29 mouse cellular contexts compared by ENCODE assay signal in the genomic region with DNA sequence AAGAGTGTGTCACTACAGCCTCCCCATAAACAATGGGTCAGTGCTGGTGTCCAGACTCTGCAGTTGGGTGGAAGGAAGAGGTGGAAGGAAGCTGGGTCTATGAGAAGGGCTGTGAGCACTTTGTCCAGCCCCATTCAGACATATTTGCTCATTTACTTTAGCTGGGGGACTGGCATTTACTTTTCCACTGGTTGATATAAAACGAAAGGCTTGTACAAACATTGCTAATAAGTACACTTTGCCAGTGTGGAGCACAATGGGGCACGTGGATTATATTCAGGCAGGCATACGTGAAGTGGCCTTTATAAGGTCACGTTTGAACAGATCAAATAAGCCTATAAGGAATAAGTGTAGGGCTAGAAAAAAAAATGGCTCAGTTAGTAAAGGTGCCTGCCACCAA. TPM values are rescaled to one million over a fixed set of nuclear protein-coding genes. Genes with fewer than 3 reads are reported as not detected.
A peak's percentile ranks its signal among the peaks of the same experiment; 100 is the strongest.
DNase-seq lines count a peak whose midpoint lies in the region; ATAC-seq and TF ChIP-seq lines count a peak whose summit lies in the region.
"Had no signal": no experiment of that assay in that cellular context is flagged by ENCODE, and none has a peak within 500 bp of the region (broad histone marks: within the 10 kb centered on the region; RNA-seq: fewer than 3 reads in every experiment).

No protein-coding gene starts in this region.

- H3K4me3 ChIP-seq in midbrain, embryonic 13.5 days (replicated peaks): no peak overlapping the region
- no peak overlapping the region for H3K4me3 ChIP-seq in midbrain, embryonic 10.5 days
- no peak overlapping the region for H3K4me3 ChIP-seq in lung, embryonic 16.5 days (ENCODE audit: low read length)
- H3K4me3 ChIP-seq in midbrain, embryonic 15.5 days: no peak overlapping the region
- no peak overlapping the region for H3K4me3 ChIP-seq in stomach, postnatal 0 days (ENCODE audit: low read depth, low read length)
- H3K4me3 ChIP-seq: heart, adult 2 months; heart, embryonic 12.5 days; hindbrain, embryonic 15.5 days; limb, embryonic 13.5 days; midbrain, embryonic 12.5 days; myocyte; neural tube, embryonic 13.5 days had no signal

- peak; percentile 72; the same call in 1 of the 2 replicates for ATAC-seq in midbrain, embryonic 13.5 days
- peak; percentile 92 for ATAC-seq in lung, embryonic 16.5 days (ENCODE audit: low read depth)
- peak; percentile 53; the same call in 1 of the 2 replicates for ATAC-seq in midbrain, embryonic 15.5 days (replicated peaks)
- peak; percentile 90 for ATAC-seq in stomach, postnatal 0 days (ENCODE audit: low FRiP score, low TSS enrichment)
- ATAC-seq: activated CD4-positive, CD25-positive, alpha-beta regulatory T cell, adult 4 months; forebrain, embryonic 14.5 days; inflammation-experienced regulatory T-cells, adult 6 months had no signal

- TF ChIP-seq EP300 in stomach, postnatal 0 days (optimal IDR thresholded peaks at IDR 0.05): no peak

- no peaks in the 10 kb centered on the region for H3K4me1 ChIP-seq in midbrain, embryonic 13.5 days (replicated peaks)
- H3K4me1 ChIP-seq in midbrain, embryonic 10.5 days: no peaks in the 10 kb centered on the region
- H3K4me1 ChIP-seq in lung, embryonic 16.5 days (replicated peaks; ENCODE audit: control insufficient read depth, insufficient read depth, low read length): peaks cover 15% of the 10 kb centered on the region
- no peaks in the 10 kb centered on the region for H3K4me1 ChIP-seq in midbrain, embryonic 15.5 days
- peaks cover 4% of the 10 kb centered on the region for H3K4me1 ChIP-seq in stomach, postnatal 0 days (replicated peaks; ENCODE audit: control insufficient read depth, insufficient read depth)
- H3K4me1 ChIP-seq: hindbrain, embryonic 15.5 days; limb, embryonic 13.5 days; midbrain, embryonic 12.5 days; neural tube, embryonic 13.5 days had no signal

- no peak overlapping the region for H3K4me2 ChIP-seq in midbrain, embryonic 13.5 days (replicated peaks)
- H3K4me2 ChIP-seq in lung, embryonic 16.5 days (ENCODE audit: low read depth, low read length): no peak overlapping the region
- H3K4me2 ChIP-seq in midbrain, embryonic 15.5 days: no peak overlapping the region
- H3K4me2 ChIP-seq in stomach, postnatal 0 days (replicated peaks; ENCODE audit: low read depth): no peak overlapping the region
- H3K4me2 ChIP-seq: heart, embryonic 12.5 days; hindbrain, embryonic 15.5 days; limb, embryonic 13.5 days; liver, embryonic 11.5 days; midbrain, embryonic 12.5 days; neural tube, embryonic 13.5 days had no signal

- no peaks in the 10 kb centered on the region for H3K27me3 ChIP-seq in midbrain, embryonic 13.5 days
- no peaks in the 10 kb centered on the region for H3K27me3 ChIP-seq in midbrain, embryonic 10.5 days (ENCODE audit: low read depth, poor library complexity, severe bottlenecking)
- no peaks in the 10 kb centered on the region for H3K27me3 ChIP-seq in lung, embryonic 16.5 days (ENCODE audit: control insufficient read depth, insufficient read depth, low read depth, low read length)
- H3K27me3 ChIP-seq in midbrain, embryonic 15.5 days (replicated peaks): no peaks in the 10 kb centered on the region
- H3K27me3 ChIP-seq in stomach, postnatal 0 days (ENCODE audit: control insufficient read depth, insufficient read depth, low read length): no peaks in the 10 kb centered on the region
- H3K27me3 ChIP-seq: heart, embryonic 12.5 days; hindbrain, embryonic 15.5 days; limb, embryonic 13.5 days; midbrain, embryonic 12.5 days; neural tube, embryonic 13.5 days had no signal

- no peaks in the 10 kb centered on the region for H3K36me3 ChIP-seq in midbrain, embryonic 13.5 days
- no peaks in the 10 kb centered on the region for H3K36me3 ChIP-seq in midbrain, embryonic 10.5 days
- H3K36me3 ChIP-seq in lung, embryonic 16.5 days (ENCODE audit: control insufficient read depth, insufficient read depth, low read length): no peaks in the 10 kb centered on the region
- no peaks in the 10 kb centered on the region for H3K36me3 ChIP-seq in midbrain, embryonic 15.5 days (replicated peaks)
- no peaks in the 10 kb centered on the region for H3K36me3 ChIP-seq in stomach, postnatal 0 days (ENCODE audit: control insufficient read depth, insufficient read depth, low read length)
- H3K36me3 ChIP-seq: heart, embryonic 12.5 days; hindbrain, embryonic 15.5 days; limb, embryonic 13.5 days; midbrain, embryonic 12.5 days; neural tube, embryonic 13.5 days had no signal

- no peak overlapping the region for H3K27ac ChIP-seq in midbrain, embryonic 13.5 days
- no peak overlapping the region for H3K27ac ChIP-seq in midbrain, embryonic 10.5 days (replicated peaks)
- peak overlapping the region; percentile 65 for H3K27ac ChIP-seq in lung, embryonic 16.5 days (ENCODE audit: low read length)
- no peak overlapping the region for H3K27ac ChIP-seq in midbrain, embryonic 15.5 days
- 0 out of 2 replicates have a peak overlapping the region, but pooled peaks have one; percentile 8 for H3K27ac ChIP-seq in stomach, postnatal 0 days (replicated peaks)
- H3K27ac ChIP-seq: heart, adult 2 months; hindbrain, embryonic 15.5 days; kidney, postnatal 0 days; limb, embryonic 13.5 days; midbrain, embryonic 12.5 days; neural tube, embryonic 13.5 days had no signal

- H3K9ac ChIP-seq in midbrain, embryonic 13.5 days (replicated peaks): no peak overlapping the region
- no peak overlapping the region for H3K9ac ChIP-seq in lung, embryonic 16.5 days (ENCODE audit: low read length)
- no peak overlapping the region for H3K9ac ChIP-seq in midbrain, embryonic 15.5 days
- H3K9ac ChIP-seq in stomach, postnatal 0 days (ENCODE audit: low read length): no peak overlapping the region
- H3K9ac ChIP-seq: heart, embryonic 12.5 days; hindbrain, embryonic 15.5 days; limb, embryonic 13.5 days; midbrain, embryonic 12.5 days; neural tube, embryonic 13.5 days had no signal

- H3K9me3 ChIP-seq in midbrain, embryonic 13.5 days: no peaks in the 10 kb centered on the region
- no peaks in the 10 kb centered on the region for H3K9me3 ChIP-seq in midbrain, embryonic 10.5 days (replicated peaks)
- H3K9me3 ChIP-seq in lung, embryonic 16.5 days (ENCODE audit: control insufficient read depth, low read length): no peaks in the 10 kb centered on the region
- no peaks in the 10 kb centered on the region for H3K9me3 ChIP-seq in midbrain, embryonic 15.5 days
- H3K9me3 ChIP-seq in stomach, postnatal 0 days (ENCODE audit: control insufficient read depth, low read length): no peaks in the 10 kb centered on the region
- H3K9me3 ChIP-seq: hindbrain, embryonic 15.5 days; limb, embryonic 13.5 days; midbrain, embryonic 12.5 days; neural tube, embryonic 13.5 days had no signal

- WGBS in midbrain, embryonic 13.5 days: 72% methylated on average over 4 of the region's 4 CpGs
- WGBS in midbrain, embryonic 10.5 days: 77% methylated on average over 4 of the region's 4 CpGs
- WGBS in lung, embryonic 16.5 days: 50% methylated on average over 4 of the region's 4 CpGs
- whole genome bisulfite sequencing in midbrain, embryonic 15.5 days: 72% methylated on average over 4 of the region's 4 CpGs
- WGBS in stomach, postnatal 0 days: 40% methylated on average over 4 of the region's 4 CpGs

- TF ChIP-seq CTCF in stomach, postnatal 0 days (IDR thresholded peaks at IDR 0.05; ENCODE audit: low read depth): no peak

- no peak for DNase-seq in midbrain, embryonic 10.5 days (ENCODE audit: low spot score)
- peak; percentile 57 for DNase-seq in stomach, postnatal 0 days (ENCODE audit: low spot score)
- DNase-seq in frontal cortex, postnatal 10 days (ENCODE audit: low spot score in 2 of 2): no peak
- no peak for DNase-seq in heart, postnatal 4 days
- DNase-seq: adrenal gland, adult 2 months; adrenal gland, postnatal 36 days; B cell, adult 2 months; cerebellum, adult 18-20 months; cerebellum, postnatal 14 days; heart, adult 2 months; kidney, adult 8-10 months; kidney, postnatal 4 days; right cerebral cortex, postnatal 4 days; thymus, adult 2 months; thymus, postnatal 36 days had no signal

RNA-seq across cellular contexts. Expression of gene Mfsd6, which starts 43.7 kb away (rescaled TPM):
- polyA plus RNA-seq in midbrain, embryonic 13.5 days (2015; fragmentation: Nextera tagmentation; extraction: Ambion mirVana): 7.0 and 8.1 TPM in 2 replicates
- 1.2 and 2.9 TPM in 2 replicates for polyA plus RNA-seq in midbrain, embryonic 10.5 days (2016; fragmentation: Nextera tagmentation; extraction: Ambion mirVana)
- 2.7 and 3.0 TPM in 2 replicates for polyA plus RNA-seq in lung, embryonic 16.5 days (2015; fragmentation: Nextera tagmentation; extraction: Ambion mirVana)
- polyA plus RNA-seq in midbrain, embryonic 15.5 days (2015; fragmentation: Nextera tagmentation; extraction: Ambion mirVana): 11.6 TPM in 2 replicates
- 6.3 and 8.0 TPM in 2 replicates for polyA plus RNA-seq in stomach, postnatal 0 days (2015; fragmentation: Nextera tagmentation; extraction: Ambion mirVana)
- total RNA-seq in heart, postnatal 4 days (2021): 10 to 100 TPM; 14.3 to 15.2 TPM

RNA-seq across cellular contexts. Expression of gene Nemp2, which starts 53.0 kb away (rescaled TPM):
- polyA plus RNA-seq in midbrain, embryonic 13.5 days (2015; fragmentation: Nextera tagmentation; extraction: Ambion mirVana): 7.7 and 8.0 TPM in 2 replicates
- polyA plus RNA-seq in midbrain, embryonic 10.5 days (2016; fragmentation: Nextera tagmentation; extraction: Ambion mirVana): 8.7 and 9.8 TPM in 2 replicates
- polyA plus RNA-seq in lung, embryonic 16.5 days (2015; fragmentation: Nextera tagmentation; extraction: Ambion mirVana): 8.6 and 9.1 TPM in 2 replicates
- polyA plus RNA-seq in midbrain, embryonic 15.5 days (2015; fragmentation: Nextera tagmentation; extraction: Ambion mirVana): 5.3 and 5.4 TPM in 2 replicates
- 2.4 and 2.9 TPM in 2 replicates for polyA plus RNA-seq in stomach, postnatal 0 days (2015; fragmentation: Nextera tagmentation; extraction: Ambion mirVana)
- 1 to 10 TPM; 4.6 to 4.9 TPM for total RNA-seq in heart, postnatal 4 days (2021)

Comparison
In these comparisons a context has a peak if more than half of its experiments do, and no peak if none do; other contexts are left out.
1. H3K27ac ChIP-seq: peak in lung, embryonic 16.5 days (single experiment) and stomach, postnatal 0 days (single experiment); none in midbrain, embryonic 13.5 days (single experiment), midbrain, embryonic 10.5 days (single experiment) and midbrain, embryonic 15.5 days (single experiment).
2. Peak in every context shown above with its lines, with median percentiles within 50 percentile points of each other: ATAC-seq.